Mouse (Mus musculus) cerebellum, postnatal 14 days (tissue): ENCODE results near the gene 4930519P11Rik.

ENCODE experiments used
- DNase-seq, 2 experiments: peaks; one replicate each; pipeline ENCODE4 v3.0.0; 2021; ENCODE audit warnings: mixed read lengths in 2 of 2

The 4930519P11Rik gene

GRCm38 (mm10) chr2:154632203-154632780, 19.1 kb upstream of the 4930519P11Rik start:
- no peak for DNase-seq

GRCm38 (mm10) chr2:154630531-154630930, 17.3 kb upstream of the 4930519P11Rik start:
- no peak for DNase-seq

- DNase-seq: peak in 1 of 2 experiments; percentile 31
These were observed 10.9 kb upstream of the 4930519P11Rik start for GRCm38 (mm10) chr2:154624137-154624536.

GRCm38 (mm10) chr2:154621684-154622083, 8.4 kb upstream of the 4930519P11Rik start:
- DNase-seq: no peak

GRCm38 (mm10) chr2:154617061-154617460, 3.8 kb upstream of the 4930519P11Rik start:
- DNase-seq: no peak

- DNase-seq: no peak
These were observed 2.4 kb upstream of the 4930519P11Rik start for GRCm38 (mm10) chr2:154615674-154616073.

GRCm38 (mm10) chr2:154614841-154615576, 1.8 kb upstream of the 4930519P11Rik start:
- DNase-seq: peak; percentile 56 to 65

GRCm38 (mm10) chr2:154609050-154609767, 4.0 kb downstream of the 4930519P11Rik start:
- DNase-seq: no peak

GRCm38 (mm10) chr2:154606965-154607364, 6.3 kb downstream of the 4930519P11Rik start:
- no peak for DNase-seq

GRCm38 (mm10) chr2:154604156-154604555, 9.1 kb downstream of the 4930519P11Rik start:
- DNase-seq: no peak

- peak; percentile 100 for DNase-seq
These were observed 9.5 kb downstream of the 4930519P11Rik start, which contains the start of gene Pxmp4 for GRCm38 (mm10) chr2:154603638-154604153. Pxmp4 (minus strand) TSS chr2:154603708.

GRCm38 (mm10) chr2:154603007-154603637, 10.1 kb downstream of the 4930519P11Rik start:
- DNase-seq: no peak

GRCm38 (mm10) chr2:154601324-154601723, 11.9 kb downstream of the 4930519P11Rik start:
- DNase-seq: no peak

- no peak for DNase-seq
These were observed 12.7 kb downstream of the 4930519P11Rik start for GRCm38 (mm10) chr2:154600586-154600985.

GRCm38 (mm10) chr2:154597399-154597798, 15.8 kb downstream of the 4930519P11Rik start:
- no peak for DNase-seq

- peak; percentile 75 to 78 for DNase-seq
These were observed 17.5 kb downstream of the 4930519P11Rik start for GRCm38 (mm10) chr2:154595775-154596174.

- DNase-seq: peak; percentile 46 to 49
These were observed 20.2 kb downstream of the 4930519P11Rik start for GRCm38 (mm10) chr2:154593025-154593424.

GRCm38 (mm10) chr2:154591239-154591638, 22.0 kb downstream of the 4930519P11Rik start:
- DNase-seq: no peak

GRCm38 (mm10) chr2:154589051-154589450, 24.2 kb downstream of the 4930519P11Rik start:
- DNase-seq: no peak

- DNase-seq: peak; percentile 78 to 92
These were observed 26.8 kb downstream of the 4930519P11Rik start for GRCm38 (mm10) chr2:154586405-154586804.

GRCm38 (mm10) chr2:154584931-154585601, 28.2 kb downstream of the 4930519P11Rik start:
- DNase-seq: peak; percentile 74 to 83
